Mouse (Mus musculus): ENCODE results near the gene Lrrc38. TPM values are rescaled to one million over a fixed set of nuclear protein-coding genes. Genes with fewer than 3 reads are reported as not detected.
"Not testable (repeated sequence)": the region's sequence is repeated elsewhere in the genome, so short reads cannot be mapped to it uniquely, and the experiment has no call there.

Gene Lrrc38
- total and polyA plus RNA-seq, 3 experiments = not detected

GRCm38 (mm10) chr4:143341470-143341869, 8.1 kb upstream of the Lrrc38 start:
- ATAC-seq (ENCODE audit: extremely low read depth, insufficient number of reproducible peaks, low FRiP score, poor library complexity, severe bottlenecking) (no peak), DNase-seq (ENCODE audit: low spot score) (no peak)
- TF ChIP-seq TAL1 (conservative IDR thresholded peaks at IDR 0.05; ENCODE audit: low read depth, low read length) = no peak
- no peak for TF ChIP-seq POLR2AphosphoS5 (IDR thresholded peaks at IDR 0.05; ENCODE audit: insufficient replicate concordance, low read depth, low read length)
- TF ChIP-seq GATA2 (IDR thresholded peaks at IDR 0.05; ENCODE audit: borderline replicate concordance, low read depth, low read length) = no peak
- TF ChIP-seq CTCF (IDR thresholded peaks at IDR 0.05; ENCODE audit: low read depth, low read length) = no peak
- no peak for TF ChIP-seq GATA1 (IDR thresholded peaks at IDR 0.05; ENCODE audit: borderline replicate concordance, low read length)
- H3K4me3 ChIP-seq (ENCODE audit: low read depth, low read length) = no peak overlapping the region
- H3K4me1 ChIP-seq (ENCODE audit: insufficient read depth, low read depth, low read length) = no peaks in the 10 kb centered on the region
- H3K36me3 ChIP-seq (replicated peaks) = no peaks in the 10 kb centered on the region
- H3K9me3 ChIP-seq (replicated peaks) = peaks cover 60% of the 10 kb centered on the region
- H3K27me3 ChIP-seq (ENCODE audit: insufficient read depth, low read length) = no peaks in the 10 kb centered on the region

DNA sequence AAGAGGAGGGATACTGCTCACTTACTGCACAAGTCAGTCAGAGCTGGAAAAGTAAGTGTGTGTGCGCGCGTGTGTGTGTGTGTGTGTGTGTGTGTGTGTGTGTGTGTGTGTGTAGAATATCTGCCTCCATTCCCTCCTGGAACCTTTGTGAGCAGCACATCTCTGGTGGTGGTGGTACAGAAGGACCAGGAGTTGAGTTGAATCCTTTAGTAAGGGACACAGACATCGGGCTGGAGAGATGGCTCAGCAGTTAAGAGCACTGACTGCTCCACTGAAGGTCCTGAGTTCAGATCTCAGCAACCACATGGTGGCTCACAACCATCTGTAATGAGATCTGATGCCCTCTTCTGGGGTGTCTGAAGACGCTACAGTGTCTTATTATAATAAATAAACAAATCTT, 4.1 kb upstream of the Lrrc38 start:
- not testable (repeated sequence) for DNase-seq (ENCODE audit: low spot score); H3K36me3 ChIP-seq (replicated peaks); H3K4me3 ChIP-seq (ENCODE audit: low read depth, low read length); ATAC-seq (ENCODE audit: extremely low read depth, insufficient number of reproducible peaks, low FRiP score, poor library complexity, severe bottlenecking); H3K4me1 ChIP-seq (ENCODE audit: insufficient read depth, low read depth, low read length); H3K27me3 ChIP-seq (ENCODE audit: insufficient read depth, low read length)
- H3K9me3 ChIP-seq (replicated peaks) = peaks cover 64% of the 10 kb centered on the region

- H3K36me3 ChIP-seq (replicated peaks) = no peaks in the 10 kb centered on the region
- DNase-seq (ENCODE audit: low spot score) (no peak), ATAC-seq (ENCODE audit: extremely low read depth, insufficient number of reproducible peaks, low FRiP score, poor library complexity, severe bottlenecking) (no peak)
- peaks cover 65% of the 10 kb centered on the region for H3K9me3 ChIP-seq (replicated peaks)
- no peak for TF ChIP-seq TAL1 (conservative IDR thresholded peaks at IDR 0.05; ENCODE audit: low read depth, low read length)
- no peak for TF ChIP-seq CTCF (IDR thresholded peaks at IDR 0.05; ENCODE audit: low read depth, low read length)
- no peak for TF ChIP-seq GATA1 (IDR thresholded peaks at IDR 0.05; ENCODE audit: borderline replicate concordance, low read length)
- TF ChIP-seq GATA2 (IDR thresholded peaks at IDR 0.05; ENCODE audit: borderline replicate concordance, low read depth, low read length) = no peak
- TF ChIP-seq POLR2AphosphoS5 (IDR thresholded peaks at IDR 0.05; ENCODE audit: insufficient replicate concordance, low read depth, low read length) = no peak
- no peaks in the 10 kb centered on the region for H3K27me3 ChIP-seq (ENCODE audit: insufficient read depth, low read length)
- no peak overlapping the region for H3K4me3 ChIP-seq (ENCODE audit: low read depth, low read length)
- no peaks in the 10 kb centered on the region for H3K4me1 ChIP-seq (ENCODE audit: insufficient read depth, low read depth, low read length)
Measured at GRCm38 (mm10) chr4:143348678-143349077, 879 bp upstream of the Lrrc38 start.

GRCm38 (mm10) chr4:143350047-143351015, 774 bp downstream of the Lrrc38 start:
- H3K4me3 ChIP-seq (ENCODE audit: low read depth, low read length) = peak overlapping the region; percentile 42; the same call in 1 of the 2 replicates
- no peak for ATAC-seq (ENCODE audit: extremely low read depth, insufficient number of reproducible peaks, low FRiP score, poor library complexity, severe bottlenecking)
- TF ChIP-seq GATA1 (IDR thresholded peaks at IDR 0.05; ENCODE audit: borderline replicate concordance, low read length) (no peak), POLR2AphosphoS5 (IDR thresholded peaks at IDR 0.05; ENCODE audit: insufficient replicate concordance, low read depth, low read length) (no peak), GATA2 (IDR thresholded peaks at IDR 0.05; ENCODE audit: borderline replicate concordance, low read depth, low read length) (no peak), TAL1 (conservative IDR thresholded peaks at IDR 0.05; ENCODE audit: low read depth, low read length) (no peak), CTCF (IDR thresholded peaks at IDR 0.05; ENCODE audit: low read depth, low read length) (no peak)

DNA sequence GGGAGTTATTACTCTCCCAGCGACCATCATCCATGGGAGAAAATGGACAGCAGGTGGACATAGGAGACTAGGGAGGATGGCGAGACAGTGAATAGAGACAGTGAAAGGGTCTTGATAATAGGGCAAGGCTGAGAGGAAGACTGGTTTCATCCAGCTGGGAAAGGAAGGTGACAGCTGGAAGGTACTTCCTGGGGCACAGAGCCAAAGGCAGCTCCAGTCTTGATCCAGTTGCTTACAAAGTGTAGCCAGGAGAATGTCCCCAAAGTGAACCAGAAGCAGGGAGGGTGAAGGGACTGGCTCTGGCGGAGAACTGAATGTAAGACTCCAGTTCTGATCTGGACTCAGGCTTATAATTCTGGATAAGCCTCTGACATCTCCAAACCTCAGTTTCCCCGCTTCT, 2.7 kb downstream of the Lrrc38 start:
- TF ChIP-seq CTCF (IDR thresholded peaks at IDR 0.05; ENCODE audit: low read depth, low read length) = no peak
- no peak for TF ChIP-seq TAL1 (conservative IDR thresholded peaks at IDR 0.05; ENCODE audit: low read depth, low read length)
- TF ChIP-seq POLR2AphosphoS5 (IDR thresholded peaks at IDR 0.05; ENCODE audit: insufficient replicate concordance, low read depth, low read length) = no peak
- no peak for TF ChIP-seq GATA1 (IDR thresholded peaks at IDR 0.05; ENCODE audit: borderline replicate concordance, low read length)
- no peak for TF ChIP-seq GATA2 (IDR thresholded peaks at IDR 0.05; ENCODE audit: borderline replicate concordance, low read depth, low read length)
- H3K27me3 ChIP-seq (ENCODE audit: insufficient read depth, low read length) = no peaks in the 10 kb centered on the region
- H3K9me3 ChIP-seq (replicated peaks) = peaks cover 71% of the 10 kb centered on the region

More at GRCm38 (mm10) chr4:143350047-143351015, 774 bp downstream of the Lrrc38 start:
- no peaks in the 10 kb centered on the region for H3K27me3 ChIP-seq (ENCODE audit: insufficient read depth, low read length)
- no peaks in the 10 kb centered on the region for H3K4me1 ChIP-seq (ENCODE audit: insufficient read depth, low read depth, low read length)
- no peak for DNase-seq (ENCODE audit: low spot score)
- H3K9me3 ChIP-seq (replicated peaks) = peaks cover 61% of the 10 kb centered on the region
- H3K36me3 ChIP-seq (replicated peaks) = no peaks in the 10 kb centered on the region

GRCm38 (mm10) chr4:143361520-143361919, 12.0 kb downstream of the Lrrc38 start:
- Histone ChIP-seq H3K27me3 (ENCODE audit: insufficient read depth, low read length) (no peaks in the 10 kb centered on the region), H3K9me3 (replicated peaks) (peaks cover 62% of the 10 kb centered on the region), H3K4me3 (ENCODE audit: low read depth, low read length) (no peak overlapping the region), H3K4me1 (ENCODE audit: insufficient read depth, low read depth, low read length) (no peaks in the 10 kb centered on the region), H3K36me3 (replicated peaks) (no peaks in the 10 kb centered on the region)
- DNase-seq (ENCODE audit: low spot score) = no peak
- TF ChIP-seq GATA2 (IDR thresholded peaks at IDR 0.05; ENCODE audit: borderline replicate concordance, low read depth, low read length) (no peak), POLR2AphosphoS5 (IDR thresholded peaks at IDR 0.05; ENCODE audit: insufficient replicate concordance, low read depth, low read length) (no peak), GATA1 (IDR thresholded peaks at IDR 0.05; ENCODE audit: borderline replicate concordance, low read length) (no peak), TAL1 (conservative IDR thresholded peaks at IDR 0.05; ENCODE audit: low read depth, low read length) (no peak), CTCF (IDR thresholded peaks at IDR 0.05; ENCODE audit: low read depth, low read length) (no peak)
- ATAC-seq (ENCODE audit: extremely low read depth, insufficient number of reproducible peaks, low FRiP score, poor library complexity, severe bottlenecking) = no peak

More for the DNA sequence above, 2.7 kb downstream of the Lrrc38 start:
- ATAC-seq (ENCODE audit: extremely low read depth, insufficient number of reproducible peaks, low FRiP score, poor library complexity, severe bottlenecking) (no peak), DNase-seq (ENCODE audit: low spot score) (no peak)
- Histone ChIP-seq H3K4me1 (ENCODE audit: insufficient read depth, low read depth, low read length) (no peaks in the 10 kb centered on the region), H3K4me3 (ENCODE audit: low read depth, low read length) (no peak overlapping the region), H3K36me3 (replicated peaks) (no peaks in the 10 kb centered on the region)

All from G1E (cell line).